Mouse (Mus musculus) forebrain, postnatal 0 days (tissue): ENCODE measurements around the gene Rgs3. TPM values are rescaled to one million over a fixed set of nuclear protein-coding genes. Genes with fewer than 3 reads are reported as not detected.

Experiments used
- ATAC-seq: fragments of 200-750 bp; cut with Nextera tagmentation; 2 replicates; pipeline ENCODE4 v1.8.0; 2017; ENCODE audit warnings: mild to moderate bottlenecking, moderate library complexity
- DNase-seq: peaks from one replicate; pipeline ENCODE4 v3.0.0-alpha.2; 2015
- H3K27ac ChIP-seq: fragments of 300-500 bp; sonication (generic); 2 replicates; pipeline ENCODE4 v1.5.1; 2014; ENCODE audit warnings: low read depth, mild to moderate bottlenecking, antibody characterized with exemption, low read length, moderate library complexity, mixed read lengths
- H3K27me3 ChIP-seq: fragments of 300-500 bp; sonication (generic); 2 replicates; pipeline ENCODE4 v1.6.1; 2014; ENCODE audit warnings: mild to moderate bottlenecking, low read length, mixed read lengths; ENCODE audit not compliant: insufficient read depth
- H3K36me3 ChIP-seq: fragments of 300-500 bp; sonication (generic); 2 replicates; pipeline ENCODE4 v1.6.1; 2014; ENCODE audit warnings: mild to moderate bottlenecking, moderate library complexity; ENCODE audit not compliant: insufficient read depth
- H3K4me1 ChIP-seq: fragments of 300-500 bp; sonication (generic); 2 replicates; pipeline ENCODE4 v1.6.1; 2014; ENCODE audit warnings: antibody characterized with exemption; ENCODE audit not compliant: insufficient read depth
- H3K4me2 ChIP-seq: fragments of 300-500 bp; sonication (generic); 2 replicates; pipeline ENCODE4 v1.6.1; 2014; ENCODE audit warnings: low read depth, mild to moderate bottlenecking, moderate library complexity
- H3K4me3 ChIP-seq: fragments of 300-500 bp; sonication (generic); 2 replicates; pipeline ENCODE4 v1.5.1; 2014; ENCODE audit warnings: low read depth, low read length, mixed read lengths
- H3K9ac ChIP-seq: fragments of 300-500 bp; sonication (generic); 2 replicates; pipeline ENCODE4 v1.6.1; 2014; ENCODE audit warnings: mild to moderate bottlenecking
- H3K9me3 ChIP-seq: fragments of 300-500 bp; sonication (generic); 2 replicates; pipeline ENCODE4 v1.6.1; 2016; ENCODE audit warnings: low read length
- CTCF ChIP-seq: sonication (generic); IDR thresholded peaks from 2 replicates; pipeline ENCODE4 v1.5.1; 2016; ENCODE audit warnings: antibody characterized with exemption, control low read depth, low read depth
- WGBS: fragments of 180-500 bp; shearing (Covaris S2); extraction: QIAGEN DNeasy Blood & Tissue Kit; methylation state at CpG from one replicate; pipeline ENCODE4 v1.1.7; 2014; 5-methylcytosine and 5-hydroxymethylcytosine counted together
- polyA plus RNA-seq: library from polyadenylated mRNA; unstranded; fragments of >200 nt; fragmentation: Nextera tagmentation; extraction: Ambion mirVana; gene quantifications from 2 replicates; pipeline ENCODE4 v1.2.1, GENCODE M21; 2015
- total RNA-seq: library from RNA; depleted of rRNA; stranded (reverse); fragments of >200 nt; gene quantifications from 2 replicates; pipeline ENCODE4 v1.2.3, GENCODE M21; 2014

The Rgs3 gene
- total and polyA plus RNA-seq, 2 experiments from 2014 or later = 47.3 to 63.5 TPM

- Histone ChIP-seq H3K36me3 (peaks cover 14% of the 10 kb centered on the region; the same call in 1 of the 2 replicates), H3K27me3 (no peaks in the 10 kb centered on the region), H3K4me1 (0 out of 2 replicates have a peak, but pooled peaks cover 3% of the 10 kb centered on the region), H3K9me3 (no peaks in the 10 kb centered on the region), H3K4me3 (no peak overlapping the region), H3K4me2 (no peak overlapping the region), H3K9ac (no peak overlapping the region), H3K27ac (no peak overlapping the region)
- 52% methylated on average over 8 of the region's 8 CpGs for WGBS
- DNase-seq (no peak), ATAC-seq (no peak)
- no peak for TF ChIP-seq CTCF
Observed at GRCm38 (mm10) chr4:62695523-62695922, 135.9 kb downstream of the Rgs3 start.

- ATAC-seq (0 out of 2 replicates have a peak, but pooled peaks have one; percentile 14), DNase-seq (peak; percentile 88)
- H3K4me3 ChIP-seq = no peak overlapping the region
- no peak overlapping the region for H3K4me2 ChIP-seq
- no peak overlapping the region for H3K9ac ChIP-seq
- peaks cover 14% of the 10 kb centered on the region; the same call in 1 of the 2 replicates for H3K36me3 ChIP-seq
- H3K27me3 ChIP-seq = no peaks in the 10 kb centered on the region
- H3K9me3 ChIP-seq = no peaks in the 10 kb centered on the region
- TF ChIP-seq CTCF = peak; percentile 79
- H3K4me1 ChIP-seq = 0 out of 2 replicates have a peak, but pooled peaks cover 3% of the 10 kb centered on the region
- 49% methylated on average over 13 of the region's 13 CpGs for WGBS
- H3K27ac ChIP-seq = no peak overlapping the region
Observed at GRCm38 (mm10) chr4:62695946-62696345, 136.3 kb downstream of the Rgs3 start.

GRCm38 (mm10) chr4:62696699-62697404, 137.2 kb downstream of the Rgs3 start:
- no peak overlapping the region for H3K4me2 ChIP-seq
- no peak overlapping the region for H3K4me3 ChIP-seq
- H3K27ac ChIP-seq = no peak overlapping the region
- 0 out of 2 replicates have a peak, but pooled peaks cover 3% of the 10 kb centered on the region for H3K4me1 ChIP-seq
- no peak for TF ChIP-seq CTCF
- H3K9ac ChIP-seq = no peak overlapping the region
- peaks cover 23% of the 10 kb centered on the region for H3K36me3 ChIP-seq
- H3K9me3 ChIP-seq = no peaks in the 10 kb centered on the region
- 52% methylated on average over 7 of the region's 7 CpGs for WGBS
- H3K27me3 ChIP-seq = no peaks in the 10 kb centered on the region
- no peak for ATAC-seq
- no peak for DNase-seq

- WGBS = 15% methylated on average over 2 of the region's 2 CpGs
- no peaks in the 10 kb centered on the region for H3K27me3 ChIP-seq
- H3K4me3 ChIP-seq = no peak overlapping the region
- TF ChIP-seq CTCF = peak; percentile 87
- ATAC-seq (peak; percentile 68), DNase-seq (peak; percentile 81)
- no peak overlapping the region for H3K9ac ChIP-seq
- no peak overlapping the region for H3K4me2 ChIP-seq
- 0 out of 2 replicates have a peak, but pooled peaks cover 3% of the 10 kb centered on the region for H3K4me1 ChIP-seq
- no peak overlapping the region for H3K27ac ChIP-seq
- H3K9me3 ChIP-seq = no peaks in the 10 kb centered on the region
- peaks cover 20% of the 10 kb centered on the region for H3K36me3 ChIP-seq
Observed at GRCm38 (mm10) chr4:62697469-62697868, 137.8 kb downstream of the Rgs3 start.

GRCm38 (mm10) chr4:62698521-62698920, 138.9 kb downstream of the Rgs3 start:
- ATAC-seq = no peak
- H3K4me2 ChIP-seq = no peak overlapping the region
- no peaks in the 10 kb centered on the region for H3K9me3 ChIP-seq
- H3K9ac ChIP-seq = no peak overlapping the region
- 57% methylated on average over 3 of the region's 3 CpGs for WGBS
- no peak for DNase-seq
- no peak for TF ChIP-seq CTCF
- no peak overlapping the region for H3K27ac ChIP-seq
- H3K27me3 ChIP-seq = no peaks in the 10 kb centered on the region
- H3K4me3 ChIP-seq = no peak overlapping the region
- peaks cover 19% of the 10 kb centered on the region for H3K36me3 ChIP-seq
- H3K4me1 ChIP-seq = 0 out of 2 replicates have a peak, but pooled peaks cover 3% of the 10 kb centered on the region

GRCm38 (mm10) chr4:62699191-62699812, 139.7 kb downstream of the Rgs3 start:
- H3K27me3 ChIP-seq = no peaks in the 10 kb centered on the region
- 9% methylated on average over 10 of the region's 10 CpGs for WGBS
- 0 out of 2 replicates have a peak overlapping the region, but pooled peaks have one; percentile 2 for H3K9ac ChIP-seq
- peaks cover 27% of the 10 kb centered on the region for H3K36me3 ChIP-seq
- no peaks in the 10 kb centered on the region for H3K9me3 ChIP-seq
- no peak overlapping the region for H3K27ac ChIP-seq
- H3K4me2 ChIP-seq = peak overlapping the region; percentile 33
- peak overlapping the region; percentile 21 for H3K4me3 ChIP-seq
- DNase-seq (peak; percentile 88), ATAC-seq (peak; percentile 83)
- H3K4me1 ChIP-seq = 0 out of 2 replicates have a peak, but pooled peaks cover 3% of the 10 kb centered on the region
- peak; percentile 50 for TF ChIP-seq CTCF

GRCm38 (mm10) chr4:62700426-62700825, 140.8 kb downstream of the Rgs3 start:
- Histone ChIP-seq H3K9ac (no peak overlapping the region), H3K4me3 (no peak overlapping the region), H3K4me2 (peak overlapping the region; percentile 33), H3K27ac (no peak overlapping the region), H3K36me3 (peaks cover 31% of the 10 kb centered on the region), H3K9me3 (no peaks in the 10 kb centered on the region), H3K4me1 (0 out of 2 replicates have a peak, but pooled peaks cover 3% of the 10 kb centered on the region), H3K27me3 (no peaks in the 10 kb centered on the region)
- 85% methylated on average over 5 of the region's 5 CpGs for WGBS
- TF ChIP-seq CTCF = no peak
- ATAC-seq (no peak), DNase-seq (no peak)
